Mouse (Mus musculus) ES-E14 (cell line): ENCODE data around the gene Slc29a2.

Experiments
- CHD2 ChIP-seq: IDR thresholded peaks from 2 replicates; pipeline ENCODE4 v1.6.1; 2014; ENCODE audit warnings: mild to moderate bottlenecking, low read depth, low read length, inconsistent platforms
- ZNF384 ChIP-seq: IDR thresholded peaks from 2 replicates; pipeline ENCODE4 v1.6.1; 2012; ENCODE audit warnings: low read depth, low read length, inconsistent platforms

DNA sequence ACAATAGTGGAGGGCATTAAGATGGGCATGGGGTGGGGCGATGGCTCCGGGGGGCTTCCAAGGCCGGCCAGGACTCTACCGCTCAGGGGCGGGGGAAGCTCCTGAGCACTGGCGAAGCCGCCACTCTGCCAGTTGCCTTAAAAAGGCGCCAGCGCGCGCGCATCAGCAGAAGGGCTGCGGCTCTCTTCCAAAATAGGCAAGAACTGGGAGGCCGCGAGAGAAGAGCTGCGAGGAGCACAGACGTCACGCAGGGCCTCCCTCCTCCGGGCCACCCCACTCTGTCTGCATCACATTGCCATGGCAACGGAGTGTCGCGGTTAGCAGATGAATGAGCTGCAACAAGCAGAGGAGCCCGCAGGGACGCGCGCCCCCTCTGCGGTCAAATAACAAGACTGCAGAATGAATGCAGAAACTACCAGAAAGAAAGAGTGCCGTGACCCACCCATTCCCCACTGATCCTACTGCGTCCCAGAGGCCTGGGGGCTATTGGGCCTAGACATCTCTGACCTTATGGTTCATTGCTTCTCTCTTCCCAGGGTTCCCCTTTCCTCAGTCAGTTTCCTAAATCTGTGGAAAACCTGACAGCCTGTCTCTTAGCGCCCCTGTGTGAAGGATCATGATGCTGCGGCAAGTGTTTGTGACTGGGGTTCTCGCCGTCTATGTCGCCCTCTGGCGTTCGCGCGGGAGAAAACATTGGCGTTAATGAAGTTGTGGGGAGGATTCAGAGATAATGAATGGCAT lies 21.8 kb upstream of the Slc29a2 start:
- TF ChIP-seq ZNF384: no peak
- TF ChIP-seq CHD2: no peak
